Mouse (Mus musculus): Measurements from ENCODE around the gene Ccdc92b. TPM values are rescaled to one million over a fixed set of nuclear protein-coding genes. Genes with fewer than 3 reads are reported as not detected.
"Not testable (repeated sequence)": the region's sequence is repeated elsewhere in the genome, so short reads cannot be mapped to it uniquely, and the experiment has no call there.

Gene Ccdc92b
- polyA plus RNA-seq (2015; fragmentation: Nextera tagmentation; extraction: Ambion mirVana), result 2.4 and 3.6 TPM in 2 replicates

GRCm38 (mm10) chr11:74619201-74619955, at the start of gene Ccdc92b:
Gene Ccdc92b, plus strand, starts transcription at chr11:74619605.
- Histone ChIP-seq H3K27ac (replicated peaks) (peak within 1 kb of the TSS; percentile 63; the same call in 1 of the 2 replicates), H3K27me3 (replicated peaks) (peaks cover 40% of the 10 kb centered on the region), H3K36me3 (0 out of 2 replicates have a peak, but pooled peaks cover 6% of the 10 kb centered on the region), H3K9me3 (replicated peaks) (no peaks in the 10 kb centered on the region), H3K4me2 (peak within 1 kb of the TSS; percentile 73), H3K4me3 (replicated peaks) (peak within 1 kb of the TSS; percentile 73), H3K9ac (replicated peaks) (peak within 1 kb of the TSS; percentile 76), H3K4me1 (peaks cover 18% of the 10 kb centered on the region)
- peak; percentile 87 for ATAC-seq (ENCODE audit: low FRiP score)
- under 1% methylated on average over 54 of the region's 63 CpGs for WGBS

GRCm38 (mm10) chr11:74569735-74570134, 49.7 kb upstream of the Ccdc92b start:
- no peak for ATAC-seq (ENCODE audit: low FRiP score)
- Histone ChIP-seq H3K9me3 (replicated peaks) (no peaks in the 10 kb centered on the region), H3K36me3 (no peaks in the 10 kb centered on the region), H3K4me1 (peaks cover 9% of the 10 kb centered on the region; the same call in 1 of the 2 replicates), H3K9ac (replicated peaks) (no peak overlapping the region), H3K4me3 (replicated peaks) (no peak overlapping the region), H3K4me2 (no peak overlapping the region), H3K27me3 (replicated peaks) (no peaks in the 10 kb centered on the region), H3K27ac (replicated peaks) (no peak overlapping the region)
- 72% methylated on average over 6 of the region's 6 CpGs for WGBS

DNA sequence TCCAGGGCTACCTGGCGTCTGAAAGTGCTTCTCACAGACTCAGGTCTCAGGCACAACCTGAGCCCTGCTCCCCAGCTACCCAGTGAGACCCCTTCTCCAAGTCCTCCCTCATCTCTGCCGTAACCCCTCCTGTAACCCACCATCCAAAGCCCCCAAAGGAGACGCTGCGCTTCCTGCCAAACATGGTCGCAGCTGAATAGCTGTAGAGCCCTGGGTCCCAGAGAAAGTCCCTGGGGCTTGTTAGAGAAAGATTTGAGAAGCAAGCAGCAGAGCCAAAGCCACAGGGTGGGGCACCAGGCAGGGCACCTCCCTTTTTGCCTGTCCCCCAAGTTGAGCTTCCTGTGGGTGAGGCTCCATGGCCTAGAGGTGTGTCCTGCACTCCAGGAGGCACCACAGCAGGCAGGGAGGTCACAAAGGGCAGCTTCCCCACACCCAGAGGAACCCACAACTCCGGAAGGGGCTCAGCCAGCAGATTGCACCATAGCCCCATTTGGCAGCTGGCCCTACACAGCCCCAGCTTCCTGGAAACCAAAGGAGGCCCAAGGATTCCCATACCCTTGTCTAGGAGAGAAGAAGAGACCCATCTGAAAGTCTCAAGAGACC, 46.8 kb upstream of the Ccdc92b start:
- Histone ChIP-seq H3K27me3 (replicated peaks) (no peaks in the 10 kb centered on the region), H3K27ac (replicated peaks) (no peak overlapping the region), H3K4me1 (peaks cover 9% of the 10 kb centered on the region; the same call in 1 of the 2 replicates), H3K36me3 (no peaks in the 10 kb centered on the region), H3K9me3 (replicated peaks) (no peaks in the 10 kb centered on the region), H3K9ac (replicated peaks) (no peak overlapping the region), H3K4me2 (no peak overlapping the region), H3K4me3 (replicated peaks) (no peak overlapping the region)
- no peak for ATAC-seq (ENCODE audit: low FRiP score)
- 74% methylated on average over 6 of the region's 6 CpGs for WGBS

- 75% methylated on average over 4 of the region's 4 CpGs for whole genome bisulfite sequencing
- no peak overlapping the region for H3K9ac ChIP-seq (replicated peaks)
- no peak overlapping the region for H3K4me3 ChIP-seq (replicated peaks)
- H3K27ac ChIP-seq (replicated peaks), result no peak overlapping the region
- no peaks in the 10 kb centered on the region for H3K9me3 ChIP-seq (replicated peaks)
- H3K36me3 ChIP-seq, result no peaks in the 10 kb centered on the region
- H3K4me1 ChIP-seq, result peaks cover 9% of the 10 kb centered on the region; the same call in 1 of the 2 replicates
- H3K4me2 ChIP-seq, result no peak overlapping the region
- ATAC-seq (ENCODE audit: low FRiP score), result no peak
- no peaks in the 10 kb centered on the region for H3K27me3 ChIP-seq (replicated peaks)
Observed at GRCm38 (mm10) chr11:74574768-74575434, 44.5 kb upstream of the Ccdc92b start.

DNA sequence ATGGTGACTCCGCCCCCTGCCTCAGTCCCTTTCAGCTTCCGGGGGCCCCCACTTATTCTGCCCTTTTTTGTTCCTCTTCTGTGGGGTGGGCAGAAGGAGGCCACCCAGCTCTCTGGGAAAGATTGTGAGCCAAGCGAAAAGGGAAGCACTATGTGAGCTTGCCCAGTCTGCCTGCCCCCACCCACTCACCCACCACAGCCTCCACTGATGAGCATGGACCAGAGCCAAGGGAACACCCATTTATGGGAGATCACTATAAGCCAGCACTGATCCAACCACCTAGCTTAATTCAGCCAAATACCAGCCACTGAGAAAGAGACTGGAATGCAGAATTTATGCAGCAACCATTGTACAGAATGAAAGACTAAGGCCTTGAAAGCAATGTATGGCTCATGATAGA, 43.5 kb upstream of the Ccdc92b start:
- Histone ChIP-seq H3K4me3 (replicated peaks) (no peak overlapping the region), H3K4me2 (no peak overlapping the region), H3K9me3 (replicated peaks) (no peaks in the 10 kb centered on the region), H3K27ac (replicated peaks) (no peak overlapping the region), H3K9ac (replicated peaks) (no peak overlapping the region), H3K36me3 (no peaks in the 10 kb centered on the region), H3K27me3 (replicated peaks) (no peaks in the 10 kb centered on the region), H3K4me1 (peaks cover 9% of the 10 kb centered on the region; the same call in 1 of the 2 replicates)
- no peak for ATAC-seq (ENCODE audit: low FRiP score)
- WGBS, result 66% methylated on average over 3 of the region's 3 CpGs

DNA sequence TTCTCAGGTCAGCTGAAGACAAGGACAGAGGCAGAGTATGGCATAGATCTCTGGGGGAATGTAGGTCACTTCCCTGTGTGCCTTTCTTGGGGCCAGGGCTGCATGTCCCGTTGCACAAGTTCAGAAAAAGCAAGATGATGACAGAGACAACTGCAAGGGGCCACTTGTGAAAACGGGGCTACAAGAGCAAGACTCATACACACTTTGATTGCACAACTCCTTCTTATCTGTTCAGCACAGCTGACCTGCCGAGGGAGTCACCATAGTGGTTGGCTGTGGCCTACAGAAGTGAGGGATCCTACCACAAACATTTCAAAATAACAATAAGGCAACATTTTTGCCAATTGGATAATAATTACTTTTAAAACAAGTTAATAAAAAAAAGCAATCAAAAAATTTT, 42.3 kb upstream of the Ccdc92b start:
- 84% methylated on average over 3 of the region's 3 CpGs for WGBS
- H3K27ac ChIP-seq (replicated peaks), result no peak overlapping the region
- H3K9me3 ChIP-seq (replicated peaks), result no peaks in the 10 kb centered on the region
- no peak overlapping the region for H3K4me2 ChIP-seq
- ATAC-seq (ENCODE audit: low FRiP score), result no peak
- H3K9ac ChIP-seq (replicated peaks), result no peak overlapping the region
- H3K36me3 ChIP-seq, result no peaks in the 10 kb centered on the region
- H3K27me3 ChIP-seq (replicated peaks), result no peaks in the 10 kb centered on the region
- H3K4me3 ChIP-seq (replicated peaks), result no peak overlapping the region
- peaks cover 9% of the 10 kb centered on the region; the same call in 1 of the 2 replicates for H3K4me1 ChIP-seq

DNA sequence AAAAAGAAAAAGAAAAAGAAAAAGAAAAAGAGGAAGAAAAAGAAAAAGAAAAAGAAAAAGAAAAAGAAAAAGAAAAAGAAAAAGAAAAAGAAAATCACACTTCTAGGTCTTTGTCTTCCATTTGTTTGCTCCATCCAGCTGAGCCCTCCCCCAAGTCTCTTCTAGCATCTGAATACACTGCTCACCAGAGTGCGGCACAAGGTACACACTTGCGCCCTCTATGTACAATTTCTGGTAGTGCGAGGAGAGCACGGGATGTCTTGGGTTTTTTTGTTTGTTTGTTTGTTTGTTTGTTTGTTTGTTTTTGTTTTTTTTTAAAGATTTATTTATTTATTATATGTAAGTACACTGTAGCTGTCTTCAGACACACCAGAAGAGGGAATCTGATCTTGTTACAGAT, 38.1 kb upstream of the Ccdc92b start:
- WGBS, result 61% methylated on average over 4 of the region's 4 CpGs

DNA sequence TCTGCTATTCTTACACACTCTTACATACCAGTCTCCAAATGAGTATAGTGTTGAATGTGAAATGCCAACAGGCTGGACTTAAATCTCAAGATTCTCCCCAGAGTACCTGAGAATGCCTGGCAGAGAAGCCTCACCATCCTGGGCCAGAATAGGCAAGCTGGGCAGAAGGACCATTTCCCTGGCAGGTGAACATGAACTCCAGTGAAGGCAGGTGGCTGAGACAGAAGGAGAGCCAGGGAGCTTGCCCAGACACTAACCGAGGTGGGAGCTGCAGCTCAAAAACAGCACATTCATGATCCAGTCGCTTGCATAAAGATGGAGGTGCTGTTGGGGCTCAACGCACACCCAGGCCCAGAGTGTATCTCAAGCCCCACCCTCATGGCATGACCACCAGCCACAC, 36.9 kb upstream of the Ccdc92b start:
- peaks cover 24% of the 10 kb centered on the region for H3K4me1 ChIP-seq
- H3K27ac ChIP-seq (replicated peaks), result no peak overlapping the region
- H3K4me3 ChIP-seq (replicated peaks), result no peak overlapping the region
- WGBS, result 85% methylated on average over 3 of the region's 3 CpGs
- no peak for ATAC-seq (ENCODE audit: low FRiP score)
- no peaks in the 10 kb centered on the region for H3K9me3 ChIP-seq (replicated peaks)
- peaks cover 5% of the 10 kb centered on the region; the same call in 1 of the 2 replicates for H3K27me3 ChIP-seq (replicated peaks)
- H3K4me2 ChIP-seq, result no peak overlapping the region
- H3K9ac ChIP-seq (replicated peaks), result no peak overlapping the region
- no peaks in the 10 kb centered on the region for H3K36me3 ChIP-seq

More for the DNA sequence above, 38.1 kb upstream of the Ccdc92b start:
- H3K9ac ChIP-seq (replicated peaks); H3K4me3 ChIP-seq (replicated peaks); H3K27me3 ChIP-seq (replicated peaks); ATAC-seq (ENCODE audit: low FRiP score); H3K36me3 ChIP-seq; H3K9me3 ChIP-seq (replicated peaks); H3K27ac ChIP-seq (replicated peaks); H3K4me2 ChIP-seq: not testable (repeated sequence)
- H3K4me1 ChIP-seq, result peaks cover 20% of the 10 kb centered on the region

DNA sequence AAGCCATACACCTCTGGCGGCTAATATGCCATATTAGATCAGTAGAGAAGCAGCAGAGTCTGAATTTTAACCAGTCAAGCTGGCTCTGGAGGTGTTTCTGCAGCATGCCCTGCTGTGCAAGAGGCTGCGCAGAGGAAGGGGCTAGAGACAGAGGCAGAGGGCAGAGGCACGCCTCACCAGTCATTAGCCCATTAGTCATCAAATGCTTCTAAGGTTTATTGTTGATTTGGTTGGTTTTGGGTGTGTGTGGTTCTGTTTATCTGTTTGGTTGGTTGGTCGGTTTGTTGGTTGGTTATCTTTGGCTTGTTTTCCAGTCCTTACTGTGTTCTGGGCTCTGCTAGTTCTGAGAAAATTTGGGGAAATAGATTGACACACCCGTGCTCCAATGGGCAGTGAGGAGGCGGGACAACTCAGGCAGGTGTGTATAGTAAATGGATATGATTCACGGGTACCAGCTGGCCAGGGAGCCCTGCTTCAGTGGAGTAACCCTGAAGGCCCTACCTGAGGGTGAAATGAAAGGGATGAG, 35.5 kb upstream of the Ccdc92b start:
- Histone ChIP-seq H3K27me3 (replicated peaks) (peaks cover 10% of the 10 kb centered on the region; the same call in 1 of the 2 replicates), H3K4me3 (replicated peaks) (no peak overlapping the region), H3K27ac (replicated peaks) (no peak overlapping the region), H3K4me1 (peaks cover 38% of the 10 kb centered on the region), H3K9ac (replicated peaks) (no peak overlapping the region), H3K36me3 (no peaks in the 10 kb centered on the region), H3K4me2 (no peak overlapping the region), H3K9me3 (replicated peaks) (no peaks in the 10 kb centered on the region)
- WGBS, result 64% methylated on average over 7 of the region's 7 CpGs
- no peak for ATAC-seq (ENCODE audit: low FRiP score)

- 0 out of 2 replicates have a peak overlapping the region, but pooled peaks have one; percentile 3 for H3K4me2 ChIP-seq
- peaks cover 19% of the 10 kb centered on the region; the same call in 1 of the 2 replicates for H3K27me3 ChIP-seq (replicated peaks)
- no peak for ATAC-seq (ENCODE audit: low FRiP score)
- H3K4me1 ChIP-seq, result peaks cover 48% of the 10 kb centered on the region
- no peak overlapping the region for H3K4me3 ChIP-seq (replicated peaks)
- H3K9ac ChIP-seq (replicated peaks), result no peak overlapping the region
- no peak overlapping the region for H3K27ac ChIP-seq (replicated peaks)
- H3K9me3 ChIP-seq (replicated peaks), result no peaks in the 10 kb centered on the region
- no peaks in the 10 kb centered on the region for H3K36me3 ChIP-seq
- 60% methylated on average over 10 of the region's 10 CpGs for WGBS
Observed at GRCm38 (mm10) chr11:74584946-74585723, 34.3 kb upstream of the Ccdc92b start.

DNA sequence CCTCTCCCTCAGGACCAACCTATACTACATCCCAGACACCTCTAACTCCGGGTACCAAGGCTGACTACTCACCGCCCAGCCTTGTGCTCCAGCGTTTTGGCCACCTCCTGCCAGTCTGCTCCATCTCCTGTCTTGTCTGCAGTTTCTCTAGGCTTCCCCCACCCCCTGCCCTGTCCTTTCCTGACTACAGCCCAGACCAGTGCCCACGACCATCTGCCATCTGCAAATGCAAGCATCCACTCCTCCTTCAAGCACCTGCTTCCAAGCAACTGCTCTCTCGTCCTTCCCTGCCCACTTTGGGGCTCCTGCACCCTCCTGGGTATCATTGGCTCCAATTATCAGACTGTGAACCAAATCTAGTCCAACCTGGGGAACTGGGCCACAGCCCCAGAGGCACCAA, 33.0 kb upstream of the Ccdc92b start:
- WGBS, result 64% methylated on average over 5 of the region's 5 CpGs

More for the DNA sequence above, 33.0 kb upstream of the Ccdc92b start:
- Histone ChIP-seq H3K27me3 (replicated peaks) (peaks cover 25% of the 10 kb centered on the region; the same call in 1 of the 2 replicates), H3K9me3 (replicated peaks) (no peaks in the 10 kb centered on the region), H3K4me1 (peaks cover 58% of the 10 kb centered on the region), H3K4me2 (no peak overlapping the region), H3K27ac (replicated peaks) (no peak overlapping the region), H3K4me3 (replicated peaks) (no peak overlapping the region), H3K9ac (replicated peaks) (no peak overlapping the region), H3K36me3 (no peaks in the 10 kb centered on the region)
- no peak for ATAC-seq (ENCODE audit: low FRiP score)

All from neural tube, embryonic 15.5 days (tissue).